Mouse (Mus musculus) megakaryocyte-erythroid progenitor cell, adult 5 weeks (primary cell): ENCODE measurements around the gene Bglap. TPM values are rescaled to one million over a fixed set of nuclear protein-coding genes. Genes with fewer than 3 reads are reported as not detected.

Experiments
- polyA plus RNA-seq: library from polyadenylated mRNA; stranded (reverse); fragments of >175 nt; gene quantifications from 2 replicates; pipeline ENCODE4 v1.2.3, GENCODE M21; 2012

Bglap gene
- not detected in 2 replicates for polyA plus RNA-seq

DNA sequence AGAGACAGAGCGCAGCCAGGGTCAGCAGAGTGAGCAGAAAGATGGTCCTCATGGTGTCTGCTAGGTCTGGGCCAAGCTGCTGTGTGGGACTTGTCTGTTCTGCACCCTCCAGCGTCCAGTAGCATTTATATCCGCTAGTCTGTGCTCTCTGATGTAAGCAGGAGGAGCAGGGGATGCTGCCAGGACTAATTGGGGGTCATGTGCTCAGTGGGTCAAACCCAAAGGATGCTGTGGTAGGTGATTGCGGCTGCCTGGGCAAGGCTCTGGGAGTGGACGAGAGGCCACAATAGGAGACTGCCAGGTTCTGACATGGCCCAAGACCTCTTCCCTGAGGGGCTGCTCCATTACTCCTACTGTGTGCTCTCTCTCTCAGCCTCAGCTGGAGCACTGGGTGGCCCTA is at the start of gene Bglap:
TSS of gene Bglap (minus strand) at position 101 of the 400 bp plus-strand sequence.

GRCm38 (mm10) chr3:88424605-88425329 is 40.5 kb upstream of the Bglap start, which contains the start of gene Slc25a44:
Slc25a44 (minus strand) TSS chr3:88425139.

GRCm38 (mm10) chr3:88409741-88410644 is 25.7 kb upstream of the Bglap start, which contains the start of gene Pmf1:
Pmf1 (minus strand) TSS chr3:88410331.

DNA sequence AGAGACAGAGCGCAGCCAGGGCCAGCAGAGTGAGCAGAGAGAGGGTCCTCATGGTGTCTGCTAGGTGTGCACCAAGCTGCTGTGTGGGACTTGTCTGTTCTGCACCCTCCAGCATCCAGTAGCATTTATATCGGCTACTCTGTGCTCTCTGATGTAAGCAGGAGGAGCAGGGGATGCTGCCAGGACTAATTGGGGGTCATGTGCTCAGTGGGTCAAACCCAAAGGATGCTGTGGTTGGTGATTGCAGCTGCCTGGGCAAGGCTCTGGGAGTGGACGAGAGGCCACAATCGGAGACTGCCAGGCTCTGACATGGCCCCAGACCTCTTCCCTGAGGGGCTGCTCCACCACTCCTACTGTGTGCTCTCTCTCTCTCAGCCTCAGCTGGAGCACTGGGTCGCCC is 5.7 kb downstream of the Bglap start, which contains the start of gene Bglap2:
TSS of gene Bglap2 (minus strand) at position 101 of the 400 bp plus-strand sequence.

GRCm38 (mm10) chr3:88372643-88373042 is 11.6 kb downstream of the Bglap start, which contains the start of gene Bglap3:
Bglap3 (minus strand) TSS chr3:88372743.

GRCm38 (mm10) chr3:88364337-88364736 is 19.9 kb downstream of the Bglap start, which contains the start of gene Paqr6:
Paqr6 (plus strand) TSS chr3:88364584.

GRCm38 (mm10) chr3:88336058-88337013 is 47.9 kb downstream of the Bglap start, which contains the start of the genes Tmem79 and Smg5:
Tmem79 (minus strand) TSS chr3:88336148.
Smg5 (plus strand) TSS chr3:88336260.

Other genes with a start within 250 kb of the Bglap start
- gene Mef2d, start 242.1 kb downstream of the Bglap start, polyA plus RNA-seq = 225 and 227 TPM in 2 replicates
- 0.12 TPM in 1 of 2 replicates, not detected in the other for gene Rhbg, start 129.8 kb downstream of the Bglap start, polyA plus RNA-seq
- not detected in 2 replicates for gene Gm38392, start 97.3 kb downstream of the Bglap start, polyA plus RNA-seq
- 0.44 and 1.7 TPM in 2 replicates for gene Tsacc, start 87.5 kb downstream of the Bglap start, polyA plus RNA-seq
- 28.7 and 37.6 TPM in 2 replicates for gene Cct3, start 87.3 kb downstream of the Bglap start, polyA plus RNA-seq
- gene Glmp, start 59.4 kb downstream of the Bglap start, polyA plus RNA-seq = 75.1 and 97.9 TPM in 2 replicates
- 1.8 and 1.9 TPM in 2 replicates for gene Tmem79, start 48.3 kb downstream of the Bglap start, polyA plus RNA-seq
- gene Smg5, start 48.2 kb downstream of the Bglap start, polyA plus RNA-seq = 78.6 and 97.0 TPM in 2 replicates
- 0.06 TPM in 1 of 2 replicates, not detected in the other for gene Paqr6, start 19.9 kb downstream of the Bglap start, polyA plus RNA-seq
- not detected in 2 replicates for gene Bglap3, start 11.7 kb downstream of the Bglap start, polyA plus RNA-seq
- gene Bglap2, start 5.8 kb downstream of the Bglap start, polyA plus RNA-seq = not detected in 2 replicates
- gene Pmf1, start 25.9 kb upstream of the Bglap start, polyA plus RNA-seq = 203 and 221 TPM in 2 replicates
- 8.2 and 8.3 TPM in 2 replicates for gene Slc25a44, start 40.7 kb upstream of the Bglap start, polyA plus RNA-seq
- gene Sema4a, start 76.7 kb upstream of the Bglap start, polyA plus RNA-seq = 60.3 and 109 TPM in 2 replicates
- gene Lmna, start 125.5 kb upstream of the Bglap start, polyA plus RNA-seq = 80.9 and 128 TPM in 2 replicates
- gene Mex3a, start 147.9 kb upstream of the Bglap start, polyA plus RNA-seq = 8.8 and 16.2 TPM in 2 replicates
- gene Rab25, start 163.8 kb upstream of the Bglap start, polyA plus RNA-seq = 0.24 and 0.69 TPM in 2 replicates
- 121 and 149 TPM in 2 replicates for gene Lamtor2, start 168.6 kb upstream of the Bglap start, polyA plus RNA-seq
- gene Ubqln4, start 169.3 kb upstream of the Bglap start, polyA plus RNA-seq = 74.0 and 78.9 TPM in 2 replicates
- 298 and 364 TPM in 2 replicates for gene Ssr2, start 191.4 kb upstream of the Bglap start, polyA plus RNA-seq
- 425 and 439 TPM in 2 replicates for gene Arhgef2, start 221.5 kb upstream of the Bglap start, polyA plus RNA-seq